Mouse (Mus musculus) 3134 (cell line): ENCODE results near the gene Megf6.

Experiments
- DNase-seq: peaks from one replicate; pipeline ENCODE4 v3.0.0-alpha.2; 2011; ENCODE audit warnings: low spot score; ENCODE audit not compliant: insufficient read length; ENCODE audit errors: extremely low read depth

Gene Megf6

DNA sequence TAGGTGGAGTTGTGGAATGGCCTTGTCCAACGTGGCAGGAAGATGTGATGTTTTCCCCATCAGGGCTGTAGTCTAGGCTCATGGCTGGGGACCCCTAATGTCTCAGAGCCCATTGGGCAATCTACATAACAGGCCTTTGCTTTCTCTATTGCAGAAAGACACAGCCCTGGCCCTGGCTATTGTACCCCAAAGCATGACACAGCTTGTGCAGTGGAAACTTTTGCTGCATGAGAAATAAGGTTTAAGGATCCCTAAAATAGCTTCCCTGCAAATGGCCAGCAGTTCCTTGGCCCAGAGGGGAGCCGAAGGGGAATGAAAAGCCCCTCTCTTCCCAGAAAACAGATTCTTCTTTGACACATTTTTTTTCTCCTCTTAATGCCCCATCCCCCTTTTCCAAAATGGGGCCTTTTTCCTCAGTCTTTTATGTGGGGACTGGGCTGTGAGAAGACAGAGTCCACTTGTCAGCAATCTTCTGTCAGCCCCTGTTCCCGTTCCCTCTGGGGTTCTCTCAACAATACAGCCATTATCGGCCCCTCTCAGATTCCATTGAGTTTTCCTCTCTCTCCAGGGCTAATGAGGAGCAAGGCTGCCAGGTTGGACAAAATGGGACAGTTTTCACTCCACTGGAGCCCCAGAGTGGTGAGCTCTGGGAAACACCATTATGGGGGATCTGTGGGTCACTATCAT is 142.5 kb downstream of the Megf6 start:
- no peak for DNase-seq

DNA sequence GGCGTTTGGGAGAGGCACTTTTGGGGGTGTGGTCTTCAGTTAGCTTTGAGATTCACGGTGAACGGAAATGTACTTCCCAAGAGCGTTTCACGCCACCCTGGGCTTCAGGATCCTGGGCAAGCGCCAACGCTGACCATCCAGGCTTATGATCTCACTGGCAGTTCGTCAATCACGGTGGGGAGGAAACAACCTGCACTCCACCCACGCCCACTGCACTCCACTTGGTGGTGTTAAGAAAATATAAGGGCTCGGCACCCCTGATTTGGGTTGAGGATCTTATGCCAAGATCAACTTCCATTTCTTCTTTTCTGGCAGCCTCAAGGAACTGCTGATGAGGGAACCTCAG is 143.1 kb downstream of the Megf6 start:
- DNase-seq, result no peak
